Mouse (Mus musculus): Measurements from ENCODE around the gene Mtus2. TPM values are rescaled to one million over a fixed set of nuclear protein-coding genes. Genes with fewer than 3 reads are reported as not detected.
A peak's percentile ranks its signal among the peaks of the same experiment; 100 is the strongest.
"Not testable (repeated sequence)": the region's sequence is repeated elsewhere in the genome, so short reads cannot be mapped to it uniquely, and the experiment has no call there.

Gene Mtus2
- polyA plus RNA-seq, 1 experiment from 2014 or later, result 35.1 TPM

- Histone ChIP-seq H3K27me3 (no peaks in the 10 kb centered on the region), H3K9me3 (no peaks in the 10 kb centered on the region), H3K4me2 (replicated peaks) (no peak overlapping the region), H3K9ac (replicated peaks) (no peak overlapping the region), H3K4me3 (replicated peaks) (no peak overlapping the region), H3K4me1 (replicated peaks) (no peaks in the 10 kb centered on the region), H3K36me3 (no peaks in the 10 kb centered on the region), H3K27ac (no peak overlapping the region)
- 84% methylated on average over 7 of the region's 7 CpGs for WGBS
- ATAC-seq, result no peak
Measured at GRCm38 (mm10) chr5:147928668-147929497, 28.2 kb upstream of the Mtus2 start.

GRCm38 (mm10) chr5:147935096-147935495, 22.0 kb upstream of the Mtus2 start:
- H3K27me3 ChIP-seq, result no peaks in the 10 kb centered on the region
- H3K4me2 ChIP-seq (replicated peaks), result no peak overlapping the region
- no peak overlapping the region for H3K27ac ChIP-seq
- peaks cover 2% of the 10 kb centered on the region; the same call in 1 of the 2 replicates for H3K9me3 ChIP-seq
- no peak overlapping the region for H3K4me3 ChIP-seq (replicated peaks)
- no peak for ATAC-seq
- H3K4me1 ChIP-seq (replicated peaks), result no peaks in the 10 kb centered on the region
- H3K36me3 ChIP-seq, result no peaks in the 10 kb centered on the region
- H3K9ac ChIP-seq (replicated peaks), result no peak overlapping the region
- WGBS, result 91% methylated on average over 13 of the region's 13 CpGs

- 84% methylated on average over 5 of the region's 5 CpGs for WGBS
- Histone ChIP-seq H3K27ac (no peak overlapping the region), H3K27me3 (no peaks in the 10 kb centered on the region), H3K4me1 (replicated peaks) (no peaks in the 10 kb centered on the region), H3K4me3 (replicated peaks) (no peak overlapping the region), H3K9me3 (peaks cover 6% of the 10 kb centered on the region; the same call in 1 of the 2 replicates), H3K9ac (replicated peaks) (no peak overlapping the region), H3K4me2 (replicated peaks) (no peak overlapping the region), H3K36me3 (no peaks in the 10 kb centered on the region)
- no peak for ATAC-seq
Measured at GRCm38 (mm10) chr5:147939226-147939625, 17.9 kb upstream of the Mtus2 start.

- ATAC-seq, result peak; percentile 75
- Histone ChIP-seq H3K27ac (no peak overlapping the region), H3K4me2 (replicated peaks) (no peak overlapping the region), H3K9ac (replicated peaks) (no peak overlapping the region), H3K4me3 (replicated peaks) (no peak overlapping the region), H3K4me1 (replicated peaks) (no peaks in the 10 kb centered on the region), H3K9me3 (peaks cover 3% of the 10 kb centered on the region; the same call in 1 of the 2 replicates), H3K27me3 (no peaks in the 10 kb centered on the region), H3K36me3 (no peaks in the 10 kb centered on the region)
- WGBS, result 39% methylated on average over 5 of the region's 5 CpGs
Measured at GRCm38 (mm10) chr5:147945000-147945666, 12.0 kb upstream of the Mtus2 start.

DNA sequence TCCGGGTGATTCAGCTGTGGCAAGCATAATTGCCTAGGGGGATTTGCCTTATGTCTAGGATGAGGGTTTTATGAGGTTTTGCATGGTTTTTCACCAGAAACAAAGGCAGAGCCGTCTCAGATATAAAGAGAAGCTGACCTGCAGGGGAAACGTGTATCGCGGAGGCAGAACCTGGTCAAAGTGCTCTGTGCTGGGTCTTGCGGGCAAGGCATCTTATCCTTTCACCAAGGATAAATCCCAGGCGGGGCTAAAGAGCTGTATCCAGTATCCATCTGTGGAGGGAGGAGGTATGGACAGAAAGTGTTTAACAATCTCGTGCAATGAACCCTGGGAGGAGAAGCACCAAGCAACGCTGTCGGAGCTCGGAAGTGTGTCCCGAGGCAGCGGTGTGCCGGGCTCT, 7.2 kb upstream of the Mtus2 start:
- no peaks in the 10 kb centered on the region for H3K4me1 ChIP-seq (replicated peaks)

DNA sequence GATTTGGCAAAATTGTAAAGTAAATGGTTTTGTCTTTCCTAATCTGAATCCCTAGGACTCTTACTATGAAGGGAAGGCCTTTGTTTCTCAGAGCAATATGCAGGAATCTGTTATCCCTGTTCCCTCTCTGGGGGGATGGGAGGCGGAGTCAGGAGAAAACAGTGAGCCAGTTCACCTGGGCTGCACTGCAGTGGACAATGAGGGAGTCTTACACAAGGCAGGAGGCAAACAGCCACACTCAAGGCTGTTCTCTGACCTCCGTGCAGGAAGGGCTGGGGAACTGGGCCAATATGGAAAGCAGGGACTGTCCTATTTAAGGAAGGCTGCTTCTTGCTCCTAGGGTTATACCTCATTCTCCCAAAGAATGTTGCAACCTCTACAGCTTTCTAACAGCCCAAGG, 5.4 kb upstream of the Mtus2 start:
- no peak overlapping the region for H3K4me3 ChIP-seq (replicated peaks)
- H3K36me3 ChIP-seq, result no peaks in the 10 kb centered on the region
- H3K4me1 ChIP-seq (replicated peaks), result peaks cover 10% of the 10 kb centered on the region
- no peak overlapping the region for H3K9ac ChIP-seq (replicated peaks)
- 61% methylated on average over 2 of the region's 2 CpGs for WGBS
- no peaks in the 10 kb centered on the region for H3K9me3 ChIP-seq
- peaks cover 17% of the 10 kb centered on the region for H3K27me3 ChIP-seq
- no peak for ATAC-seq
- no peak overlapping the region for H3K27ac ChIP-seq
- no peak overlapping the region for H3K4me2 ChIP-seq (replicated peaks)

More for the DNA sequence above, 7.2 kb upstream of the Mtus2 start:
- WGBS, result 63% methylated on average over 14 of the region's 14 CpGs
- no peak overlapping the region for H3K9ac ChIP-seq (replicated peaks)
- no peak for ATAC-seq
- peak overlapping the region; percentile 40; the same call in 1 of the 2 replicates for H3K27ac ChIP-seq
- H3K27me3 ChIP-seq, result no peaks in the 10 kb centered on the region
- no peak overlapping the region; the same call in 1 of the 2 replicates for H3K4me2 ChIP-seq (replicated peaks)
- no peaks in the 10 kb centered on the region for H3K36me3 ChIP-seq
- no peaks in the 10 kb centered on the region for H3K9me3 ChIP-seq
- no peak overlapping the region for H3K4me3 ChIP-seq (replicated peaks)

GRCm38 (mm10) chr5:147953181-147953580, 3.9 kb upstream of the Mtus2 start:
- H3K4me1 ChIP-seq (replicated peaks), result peaks cover 10% of the 10 kb centered on the region
- ATAC-seq; H3K4me3 ChIP-seq (replicated peaks); H3K4me2 ChIP-seq (replicated peaks); H3K9me3 ChIP-seq; H3K27ac ChIP-seq; H3K36me3 ChIP-seq; H3K9ac ChIP-seq (replicated peaks): not testable (repeated sequence)
- WGBS, result 90% methylated on average over 5 of the region's 5 CpGs
- H3K27me3 ChIP-seq, result peaks cover 17% of the 10 kb centered on the region

GRCm38 (mm10) chr5:147955671-147956070, 1.4 kb upstream of the Mtus2 start:
- 50% methylated on average over 5 of the region's 5 CpGs for WGBS
- Histone ChIP-seq H3K4me3 (replicated peaks) (no peak overlapping the region), H3K36me3 (no peaks in the 10 kb centered on the region), H3K9me3 (no peaks in the 10 kb centered on the region), H3K4me2 (replicated peaks) (no peak overlapping the region), H3K27me3 (peaks cover 23% of the 10 kb centered on the region), H3K27ac (no peak overlapping the region), H3K9ac (replicated peaks) (no peak overlapping the region), H3K4me1 (replicated peaks) (peaks cover 17% of the 10 kb centered on the region)
- ATAC-seq, result no peak

GRCm38 (mm10) chr5:147956421-147956820, 699 bp upstream of the Mtus2 start:
- Histone ChIP-seq H3K4me3 (replicated peaks) (peak overlapping the region; percentile 78), H3K27me3 (peaks cover 23% of the 10 kb centered on the region), H3K4me1 (replicated peaks) (peaks cover 17% of the 10 kb centered on the region), H3K9ac (replicated peaks) (peak overlapping the region; percentile 81; the same call in 1 of the 2 replicates), H3K36me3 (no peaks in the 10 kb centered on the region), H3K4me2 (replicated peaks) (peak overlapping the region; percentile 87), H3K27ac (0 out of 2 replicates have a peak overlapping the region, but pooled peaks have one; percentile 14), H3K9me3 (no peaks in the 10 kb centered on the region)
- no peak for ATAC-seq
- WGBS, result under 1% methylated on average over 11 of the region's 11 CpGs

- peak; percentile 83 for ATAC-seq
- H3K4me1 ChIP-seq (replicated peaks), result peaks cover 17% of the 10 kb centered on the region
- H3K4me3 ChIP-seq (replicated peaks), result peak overlapping the region; percentile 78
- no peaks in the 10 kb centered on the region for H3K36me3 ChIP-seq
- peak overlapping the region; percentile 87 for H3K4me2 ChIP-seq (replicated peaks)
- H3K27ac ChIP-seq, result peak overlapping the region; percentile 78
- 1% methylated on average over 42 of the region's 42 CpGs for WGBS
- H3K9ac ChIP-seq (replicated peaks), result peak overlapping the region; percentile 81
- peaks cover 23% of the 10 kb centered on the region for H3K27me3 ChIP-seq
- H3K9me3 ChIP-seq, result no peaks in the 10 kb centered on the region
Measured at GRCm38 (mm10) chr5:147957592-147958271, 612 bp downstream of the Mtus2 start.

GRCm38 (mm10) chr5:147958552-147958951, 1.4 kb downstream of the Mtus2 start:
- peaks cover 17% of the 10 kb centered on the region for H3K4me1 ChIP-seq (replicated peaks)
- H3K4me3 ChIP-seq (replicated peaks), result peak overlapping the region; percentile 78
- no peak overlapping the region for H3K27ac ChIP-seq
- H3K27me3 ChIP-seq, result peaks cover 23% of the 10 kb centered on the region
- no peak for ATAC-seq
- H3K9ac ChIP-seq (replicated peaks), result 0 out of 2 replicates have a peak overlapping the region, but pooled peaks have one; percentile 10
- peak overlapping the region; percentile 87 for H3K4me2 ChIP-seq (replicated peaks)
- H3K36me3 ChIP-seq, result no peaks in the 10 kb centered on the region
- H3K9me3 ChIP-seq, result no peaks in the 10 kb centered on the region
- 39% methylated on average over 13 of the region's 13 CpGs for WGBS

DNA sequence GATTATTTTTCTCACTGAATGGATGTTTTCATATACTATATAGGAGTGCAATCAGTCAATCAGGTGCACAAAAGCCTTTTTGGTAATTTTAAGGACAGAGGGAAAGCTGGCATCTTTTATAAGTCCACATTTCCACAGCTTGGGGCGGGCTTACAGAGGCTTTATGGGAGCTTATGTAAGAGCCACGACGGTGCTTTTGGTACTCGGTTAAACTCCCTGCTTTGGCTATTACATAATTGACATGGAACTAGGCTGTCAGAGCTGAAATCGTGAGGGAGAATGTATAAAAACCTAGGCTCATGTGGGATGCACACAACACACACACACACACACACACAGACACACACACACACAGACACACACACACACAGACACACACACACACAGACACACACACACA, 2.0 kb downstream of the Mtus2 start:
- Histone ChIP-seq H3K36me3 (no peaks in the 10 kb centered on the region), H3K4me3 (replicated peaks) (peak overlapping the region; percentile 78), H3K4me2 (replicated peaks) (peak overlapping the region; percentile 87), H3K9me3 (no peaks in the 10 kb centered on the region), H3K9ac (replicated peaks) (0 out of 2 replicates have a peak overlapping the region, but pooled peaks have one; percentile 10), H3K4me1 (replicated peaks) (peaks cover 17% of the 10 kb centered on the region), H3K27ac (no peak overlapping the region), H3K27me3 (peaks cover 23% of the 10 kb centered on the region)
- ATAC-seq, result no peak
- 25% methylated on average over 5 of the region's 5 CpGs for WGBS
